Mouse (Mus musculus): Measurements from ENCODE around the gene Ano4.

DNA sequence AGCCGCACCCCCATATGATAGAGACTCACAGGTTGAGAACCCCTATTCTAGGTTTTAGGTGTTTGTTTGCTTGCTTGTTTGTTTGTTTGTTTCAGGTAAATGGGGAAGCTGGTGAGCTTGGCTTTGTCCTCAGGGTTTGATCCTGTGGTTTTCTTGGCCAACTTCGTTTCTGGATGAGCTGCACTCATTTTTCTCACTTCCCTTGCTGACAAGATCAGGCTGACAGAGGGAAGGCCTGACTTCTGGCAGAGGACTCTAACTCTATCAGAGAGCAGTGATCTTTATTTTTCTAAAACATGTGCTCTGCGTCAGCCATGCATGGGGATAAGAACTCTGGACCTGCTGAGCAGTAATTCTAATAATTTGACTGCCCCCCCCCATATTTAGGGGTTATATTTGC is 14.4 kb upstream of the Ano4 start:
- TF ChIP-seq CTCF (IDR thresholded peaks at IDR 0.05; ENCODE audit: extremely low read depth, insufficient read depth, low read length) (no peak), POLR2A (IDR thresholded peaks at IDR 0.05; ENCODE audit: extremely low read depth, insufficient read depth, low read length) (no peak)
